Mouse (Mus musculus): ENCODE measurements around the gene C3ar1. TPM values are rescaled to one million over a fixed set of nuclear protein-coding genes. Genes with fewer than 3 reads are reported as not detected.

Gene C3ar1
- polyA plus RNA-seq, 1 experiment from 2014 or later = 1.5 TPM

Small RNA genes within 50 kb of the gene (microRNA-seq; reads per million reads assigned to microRNA genes)
- not detected for gene Mir7231 (ENCODE audit: borderline number of aligned reads)

Other genes starting within 250 kb of the C3ar1 start
- gene Gdf3, start 246.1 kb downstream of the C3ar1 start, polyA plus RNA-seq (2014; fragmentation: Nextera tagmentation; extraction: Ambion mirVana) = 0.17 and 0.56 TPM in 2 replicates
- not detected in 2 replicates for gene Dppa3, start 229.8 kb downstream of the C3ar1 start, polyA plus RNA-seq (2014; fragmentation: Nextera tagmentation; extraction: Ambion mirVana)
- gene Nanog, start 148.7 kb downstream of the C3ar1 start, polyA plus RNA-seq (2014; fragmentation: Nextera tagmentation; extraction: Ambion mirVana) = 0.23 and 0.25 TPM in 2 replicates
- 27.5 and 33.2 TPM in 2 replicates for gene Slc2a3, start 54.5 kb downstream of the C3ar1 start, polyA plus RNA-seq (2014; fragmentation: Nextera tagmentation; extraction: Ambion mirVana)
- 4.9 and 5.9 TPM in 2 replicates for gene Foxj2, start 36.2 kb downstream of the C3ar1 start, polyA plus RNA-seq (2014; fragmentation: Nextera tagmentation; extraction: Ambion mirVana)
- 64.4 and 67.8 TPM in 2 replicates for gene Necap1, start 18.3 kb upstream of the C3ar1 start, polyA plus RNA-seq (2014; fragmentation: Nextera tagmentation; extraction: Ambion mirVana)
- gene Clec4a1, start 65.7 kb upstream of the C3ar1 start, polyA plus RNA-seq (2014; fragmentation: Nextera tagmentation; extraction: Ambion mirVana) = 0.14 and 0.43 TPM in 2 replicates
- 0.17 TPM in 1 of 2 replicates, not detected in the other for gene Clec4a3, start 96.4 kb upstream of the C3ar1 start, polyA plus RNA-seq (2014; fragmentation: Nextera tagmentation; extraction: Ambion mirVana)
- gene Clec4a4, start 134.2 kb upstream of the C3ar1 start, polyA plus RNA-seq (2014; fragmentation: Nextera tagmentation; extraction: Ambion mirVana) = not detected in 2 replicates
- gene Clec4b1, start 193.8 kb upstream of the C3ar1 start, polyA plus RNA-seq (2014; fragmentation: Nextera tagmentation; extraction: Ambion mirVana) = not detected in 2 replicates

All from heart, embryonic 11.5 days (tissue).